Mouse (Mus musculus) testis, adult 2 months (tissue): ENCODE measurements around the gene Enpp6.

Experiments
- CTCF ChIP-seq: fragments of 200-500 bp; IDR thresholded peaks from 2 replicates; pipeline ENCODE4 v1.5.1; 2012; ENCODE audit warnings: low read depth, mild to moderate bottlenecking, inconsistent platforms, low read length, moderate library complexity; ENCODE audit not compliant: control insufficient read depth, insufficient read depth, insufficient replicate concordance
- POLR2A ChIP-seq: fragments of 200-500 bp; IDR thresholded peaks from 2 replicates; pipeline ENCODE4 v1.6.1; 2012; ENCODE audit warnings: low read depth, mild to moderate bottlenecking, inconsistent platforms, low read length, moderate library complexity; ENCODE audit not compliant: control insufficient read depth

GRCm38 (mm10) chr8:46977376-46977775, 9.3 kb upstream of the Enpp6 start:
- no peak for TF ChIP-seq POLR2A
- TF ChIP-seq CTCF, result no peak
